Mouse (Mus musculus) embryonic facial prominence, embryonic 13.5 days (tissue): Measurements from ENCODE around the gene Nfib. TPM values are rescaled to one million over a fixed set of nuclear protein-coding genes. Genes with fewer than 3 reads are reported as not detected.
A peak's percentile ranks its signal among the peaks of the same experiment; 100 is the strongest.

Experiments used
- ATAC-seq: fragments of 200-750 bp; cut with Nextera tagmentation; 2 replicates; pipeline ENCODE4 v1.8.0; 2017; ENCODE audit warnings: low read depth; ENCODE audit not compliant: insufficient number of reproducible peaks, insufficient read depth, low FRiP score, low TSS enrichment
- H3K27ac ChIP-seq: fragments of 300-500 bp; sonication (generic); 2 replicates; pipeline ENCODE4 v1.5.1; 2015; ENCODE audit warnings: moderate library complexity, mild to moderate bottlenecking, inconsistent platforms
- H3K27me3 ChIP-seq: fragments of 300-500 bp; sonication (generic); 2 replicates; pipeline ENCODE4 v1.6.1; 2015; ENCODE audit warnings: mild to moderate bottlenecking, inconsistent platforms
- H3K36me3 ChIP-seq: fragments of 300-500 bp; sonication (generic); 2 replicates; pipeline ENCODE4 v1.6.1; 2015; ENCODE audit warnings: mild to moderate bottlenecking, inconsistent platforms
- H3K4me1 ChIP-seq: fragments of 300-500 bp; sonication (generic); 2 replicates; pipeline ENCODE4 v1.6.1; 2015; ENCODE audit warnings: inconsistent platforms
- H3K4me2 ChIP-seq: fragments of 300-500 bp; sonication (generic); 2 replicates; pipeline ENCODE4 v1.6.1; 2015; ENCODE audit warnings: moderate library complexity, mild to moderate bottlenecking, inconsistent platforms
- H3K4me3 ChIP-seq: fragments of 300-500 bp; sonication (generic); 2 replicates; pipeline ENCODE4 v1.5.1; 2015; ENCODE audit warnings: mild to moderate bottlenecking, inconsistent platforms
- H3K9ac ChIP-seq: fragments of 300-500 bp; sonication (generic); 2 replicates; pipeline ENCODE4 v1.6.1; 2015; ENCODE audit warnings: mild to moderate bottlenecking, inconsistent platforms
- H3K9me3 ChIP-seq: fragments of 300-500 bp; sonication (generic); 2 replicates; pipeline ENCODE4 v1.6.1; 2016; ENCODE audit warnings: inconsistent platforms
- WGBS: fragments of 180-500 bp; shearing (Covaris S2); methylation state at CpG from one replicate; pipeline ENCODE4 v1.1.7; 2015; ENCODE audit warnings: mixed read lengths; 5-methylcytosine and 5-hydroxymethylcytosine counted together
- polyA plus RNA-seq: library from polyadenylated mRNA; unstranded; fragments of >200 nt; fragmentation: Nextera tagmentation; extraction: Ambion mirVana; gene quantifications from 2 replicates; pipeline ENCODE4 v1.2.1, GENCODE M21; 2015

Gene Nfib
- polyA plus RNA-seq, 1 experiment from 2014 or later: 104 TPM

DNA sequence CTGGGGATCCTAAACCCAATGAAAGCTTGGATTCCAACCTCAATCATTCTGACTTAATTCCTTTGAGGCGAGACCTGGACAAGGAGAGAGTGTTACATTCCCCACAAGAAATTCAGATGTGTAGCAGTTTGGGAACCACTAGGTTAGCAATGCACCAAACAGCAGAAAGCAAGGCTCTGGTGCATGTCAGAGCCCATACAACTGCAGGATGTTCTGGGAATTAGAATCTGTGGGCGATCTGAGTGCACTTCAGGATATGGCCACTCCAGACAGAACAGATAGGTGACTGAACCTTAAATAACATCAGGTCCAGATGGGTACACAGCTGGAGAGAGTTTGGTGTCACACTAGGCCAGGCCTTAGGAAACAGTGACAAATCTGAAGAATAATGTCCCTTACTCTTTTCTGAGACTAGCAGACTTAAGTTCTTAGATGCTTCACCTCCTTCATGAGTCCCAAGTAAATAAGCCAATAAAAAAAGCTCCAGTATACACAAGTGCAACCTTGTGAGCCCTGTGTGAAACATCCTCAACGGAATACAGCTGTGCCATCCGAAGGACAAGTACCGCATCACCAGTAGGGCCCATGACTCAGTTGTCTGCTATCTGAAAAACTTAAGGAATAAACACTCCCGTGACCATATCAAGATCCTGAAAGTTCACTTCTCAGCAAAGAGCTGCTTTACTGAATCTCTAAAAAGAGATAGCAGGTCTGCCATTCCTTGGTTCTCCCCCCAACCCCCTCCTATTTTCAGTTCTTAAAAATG, 336.4 kb downstream of the Nfib start:
- Histone ChIP-seq H3K27ac (no peak overlapping the region), H3K4me3 (no peak overlapping the region), H3K9me3 (no peaks in the 10 kb centered on the region), H3K4me1 (peaks cover 10% of the 10 kb centered on the region), H3K4me2 (no peak overlapping the region), H3K27me3 (no peaks in the 10 kb centered on the region), H3K9ac (no peak overlapping the region), H3K36me3 (peaks cover 20% of the 10 kb centered on the region)
- ATAC-seq: no peak
- WGBS: 84% methylated on average over 6 of the region's 6 CpGs

GRCm38 (mm10) chr4:82368091-82368775, 337.3 kb downstream of the Nfib start:
- 83% methylated on average over 9 of the region's 9 CpGs for WGBS
- Histone ChIP-seq H3K4me1 (peaks cover 14% of the 10 kb centered on the region), H3K9me3 (no peaks in the 10 kb centered on the region), H3K27ac (no peak overlapping the region), H3K4me3 (no peak overlapping the region), H3K4me2 (no peak overlapping the region), H3K27me3 (no peaks in the 10 kb centered on the region), H3K9ac (no peak overlapping the region), H3K36me3 (peaks cover 16% of the 10 kb centered on the region)
- no peak for ATAC-seq

GRCm38 (mm10) chr4:82364696-82365385, 340.7 kb downstream of the Nfib start:
- H3K4me1 ChIP-seq: peaks cover 33% of the 10 kb centered on the region
- no peak for ATAC-seq
- no peak overlapping the region for H3K9ac ChIP-seq
- H3K27me3 ChIP-seq: no peaks in the 10 kb centered on the region
- no peak overlapping the region for H3K27ac ChIP-seq
- no peak overlapping the region for H3K4me2 ChIP-seq
- WGBS: 81% methylated on average over 4 of the region's 4 CpGs
- H3K4me3 ChIP-seq: no peak overlapping the region
- H3K36me3 ChIP-seq: no peaks in the 10 kb centered on the region
- H3K9me3 ChIP-seq: no peaks in the 10 kb centered on the region

DNA sequence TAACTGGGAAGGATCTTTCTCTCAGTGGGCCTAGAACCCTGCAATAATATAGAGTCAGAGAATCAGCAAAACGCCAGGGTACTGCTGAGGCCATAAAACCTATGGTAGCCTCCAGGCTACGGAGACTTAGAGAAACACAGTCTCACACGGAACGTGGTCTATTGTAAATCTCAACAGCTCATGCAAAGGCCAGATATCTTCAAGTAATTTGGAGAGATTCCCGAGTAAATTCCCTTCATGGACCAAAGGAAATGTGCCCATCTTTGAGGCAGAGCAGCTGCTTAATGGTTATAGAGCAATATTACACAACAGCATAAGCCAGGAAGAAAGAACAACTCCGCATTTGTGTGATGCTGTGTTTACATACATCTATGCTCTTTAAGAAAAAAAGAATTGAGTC, 341.6 kb downstream of the Nfib start:
- H3K4me3 ChIP-seq: no peak overlapping the region
- no peak overlapping the region for H3K27ac ChIP-seq
- peaks cover 4% of the 10 kb centered on the region; the same call in 1 of the 2 replicates for H3K36me3 ChIP-seq
- ATAC-seq: no peak
- no peak overlapping the region for H3K4me2 ChIP-seq
- WGBS: 77% methylated on average over 6 of the region's 6 CpGs
- no peak overlapping the region for H3K9ac ChIP-seq
- H3K4me1 ChIP-seq: peaks cover 34% of the 10 kb centered on the region
- no peaks in the 10 kb centered on the region for H3K9me3 ChIP-seq
- H3K27me3 ChIP-seq: no peaks in the 10 kb centered on the region

GRCm38 (mm10) chr4:82362294-82362693, 343.3 kb downstream of the Nfib start:
- H3K4me2 ChIP-seq: no peak overlapping the region
- no peak overlapping the region for H3K4me3 ChIP-seq
- H3K4me1 ChIP-seq: peaks cover 34% of the 10 kb centered on the region
- H3K27me3 ChIP-seq: no peaks in the 10 kb centered on the region
- H3K27ac ChIP-seq: no peak overlapping the region
- peaks cover 14% of the 10 kb centered on the region; the same call in 1 of the 2 replicates for H3K36me3 ChIP-seq
- H3K9me3 ChIP-seq: no peaks in the 10 kb centered on the region
- no peak overlapping the region for H3K9ac ChIP-seq
- ATAC-seq: no peak
- 77% methylated on average over 3 of the region's 3 CpGs for WGBS

DNA sequence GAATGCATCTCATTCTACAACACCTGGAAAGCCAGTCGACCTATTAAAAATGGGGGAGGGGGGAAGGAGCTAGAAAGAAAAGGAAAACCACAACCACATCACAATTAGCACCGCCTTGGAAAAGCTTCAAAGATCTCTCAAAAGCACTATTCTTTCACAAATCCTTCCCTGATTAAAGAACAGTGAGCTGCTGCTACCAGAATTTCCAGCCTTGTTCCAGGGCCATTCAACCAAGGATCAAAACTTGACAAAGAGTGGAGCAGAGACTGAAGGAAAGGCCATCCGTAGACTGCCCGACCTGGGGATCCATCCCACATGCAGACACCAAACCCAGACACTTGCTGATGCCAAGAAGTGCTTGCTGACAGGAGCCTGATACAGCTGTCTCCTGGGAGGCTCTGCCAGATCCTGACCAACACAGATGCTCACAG, 345.5 kb downstream of the Nfib start:
- Histone ChIP-seq H3K4me3 (no peak overlapping the region), H3K27ac (no peak overlapping the region), H3K4me2 (no peak overlapping the region), H3K9me3 (no peaks in the 10 kb centered on the region), H3K36me3 (peaks cover 14% of the 10 kb centered on the region; the same call in 1 of the 2 replicates), H3K4me1 (peaks cover 29% of the 10 kb centered on the region), H3K27me3 (no peaks in the 10 kb centered on the region), H3K9ac (no peak overlapping the region)
- WGBS: 46% methylated on average over 4 of the region's 4 CpGs
- no peak for ATAC-seq

DNA sequence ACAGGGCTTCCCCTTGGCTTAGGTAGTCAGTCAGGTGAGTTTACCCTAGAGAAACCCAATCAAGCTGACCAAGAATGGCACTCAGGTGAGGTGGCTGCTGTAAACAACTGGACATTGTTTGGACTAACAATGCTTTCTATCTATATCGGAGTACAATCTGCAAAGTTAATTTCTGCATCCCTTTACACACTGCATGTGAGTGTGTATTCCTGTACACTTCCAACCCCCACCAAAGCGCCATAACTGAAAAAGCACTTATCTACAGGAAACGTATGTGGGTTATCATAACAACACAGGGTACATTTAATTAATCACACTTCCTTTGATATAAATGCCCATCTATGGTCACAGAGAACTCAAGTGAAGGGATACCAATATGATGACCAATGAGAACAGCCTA, 346.4 kb downstream of the Nfib start:
- H3K9me3 ChIP-seq: no peaks in the 10 kb centered on the region
- no peak overlapping the region for H3K9ac ChIP-seq
- no peaks in the 10 kb centered on the region for H3K27me3 ChIP-seq
- peaks cover 14% of the 10 kb centered on the region; the same call in 1 of the 2 replicates for H3K36me3 ChIP-seq
- H3K4me2 ChIP-seq: no peak overlapping the region
- peaks cover 27% of the 10 kb centered on the region for H3K4me1 ChIP-seq
- no peak overlapping the region for H3K27ac ChIP-seq
- 86% methylated on average over 3 of the region's 3 CpGs for WGBS
- H3K4me3 ChIP-seq: no peak overlapping the region
- no peak for ATAC-seq

DNA sequence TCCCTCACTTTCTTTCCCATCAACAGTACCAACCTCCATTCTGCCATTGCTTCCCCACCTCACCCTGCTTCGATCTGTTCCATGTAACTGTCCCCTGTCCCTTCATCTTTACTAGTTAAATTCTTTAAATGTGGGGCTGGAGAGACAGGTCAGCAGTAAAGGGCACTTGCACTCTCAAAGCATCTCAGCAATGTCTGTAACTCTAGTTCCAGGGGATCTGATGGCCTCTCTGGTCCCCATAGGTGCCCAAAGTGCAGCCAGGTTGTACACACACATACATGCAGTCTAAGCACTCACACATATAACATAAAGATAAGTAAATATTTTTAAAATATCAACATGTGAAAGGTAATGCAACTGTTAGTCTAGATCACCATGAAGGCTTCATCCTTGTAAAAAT, 356.5 kb downstream of the Nfib start:
- no peaks in the 10 kb centered on the region for H3K9me3 ChIP-seq
- H3K9ac ChIP-seq: no peak overlapping the region
- peaks cover 19% of the 10 kb centered on the region for H3K4me1 ChIP-seq
- H3K4me2 ChIP-seq: no peak overlapping the region
- H3K4me3 ChIP-seq: no peak overlapping the region
- WGBS: 90% methylated on average over 1 of the region's 1 CpGs
- H3K27me3 ChIP-seq: no peaks in the 10 kb centered on the region
- H3K27ac ChIP-seq: no peak overlapping the region
- ATAC-seq: no peak
- H3K36me3 ChIP-seq: peaks cover 28% of the 10 kb centered on the region

DNA sequence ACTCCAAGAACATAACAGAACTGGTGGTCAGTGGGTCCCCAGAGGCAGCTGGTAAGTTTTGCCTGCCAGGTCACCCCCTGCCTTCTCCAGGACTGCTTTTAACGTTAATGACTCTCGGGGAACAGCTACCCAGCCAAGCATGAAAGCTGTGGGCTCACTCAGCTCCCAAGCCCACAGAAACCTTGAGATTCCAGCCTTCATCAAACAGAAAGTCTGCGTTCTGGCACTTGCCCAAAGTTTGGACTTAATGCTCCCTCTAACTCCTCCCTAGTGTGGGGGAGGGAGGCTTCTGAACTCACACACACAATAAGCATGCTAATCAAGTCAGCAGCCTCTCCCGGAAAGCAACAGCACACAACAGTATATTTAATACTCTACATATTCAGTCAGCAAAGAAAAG, 360.8 kb downstream of the Nfib start:
- peak; percentile 78 for ATAC-seq
- peaks cover 30% of the 10 kb centered on the region for H3K4me1 ChIP-seq
- no peak overlapping the region for H3K9ac ChIP-seq
- H3K36me3 ChIP-seq: peaks cover 20% of the 10 kb centered on the region
- H3K4me3 ChIP-seq: no peak overlapping the region
- H3K27ac ChIP-seq: peak overlapping the region; percentile 69
- H3K4me2 ChIP-seq: peak overlapping the region; percentile 27
- H3K27me3 ChIP-seq: no peaks in the 10 kb centered on the region
- no peaks in the 10 kb centered on the region for H3K9me3 ChIP-seq
- WGBS: 8% methylated on average over 4 of the region's 4 CpGs

- 48% methylated on average over 6 of the region's 6 CpGs for WGBS
Measured at GRCm38 (mm10) chr4:82344224-82344623, 361.3 kb downstream of the Nfib start.

GRCm38 (mm10) chr4:82338930-82339329, 366.6 kb downstream of the Nfib start:
- H3K9ac ChIP-seq: no peak overlapping the region
- no peak overlapping the region for H3K4me3 ChIP-seq
- H3K9me3 ChIP-seq: no peaks in the 10 kb centered on the region
- peak overlapping the region; percentile 40 for H3K27ac ChIP-seq
- no peaks in the 10 kb centered on the region for H3K27me3 ChIP-seq
- H3K4me1 ChIP-seq: peaks cover 37% of the 10 kb centered on the region
- no peak overlapping the region for H3K4me2 ChIP-seq
- H3K36me3 ChIP-seq: no peaks in the 10 kb centered on the region
- 65% methylated on average over 6 of the region's 6 CpGs for WGBS
- no peak for ATAC-seq

More at GRCm38 (mm10) chr4:82344224-82344623, 361.3 kb downstream of the Nfib start:
- Histone ChIP-seq H3K27ac (peak overlapping the region; percentile 69), H3K27me3 (no peaks in the 10 kb centered on the region), H3K36me3 (peaks cover 17% of the 10 kb centered on the region), H3K9ac (no peak overlapping the region), H3K4me3 (no peak overlapping the region), H3K9me3 (no peaks in the 10 kb centered on the region), H3K4me2 (peak overlapping the region; percentile 27), H3K4me1 (peaks cover 36% of the 10 kb centered on the region)
- ATAC-seq: no peak
